Mouse (Mus musculus) left cerebral cortex, postnatal 14 days (tissue): ENCODE data around the gene Pcyt2. TPM values are rescaled to one million over a fixed set of nuclear protein-coding genes. Genes with fewer than 3 reads are reported as not detected.

Source experiments
- DNase-seq, 2 experiments: peaks; one replicate each; pipeline ENCODE4 v3.0.0; 2021 to 2022; ENCODE audit warnings: low spot score in 2 of 2, mixed read lengths in 1 of 2
- intact Hi-C: fragments of 180-260 bp; cut with DNase I; formaldehyde crosslinking; loops from one replicate; pipeline ENCODE4 v1.15.1; 2025
- total RNA-seq, 2 experiments: library from RNA; stranded (reverse); gene quantifications; 2 replicates each; pipeline ENCODE4 v1.2.3; 2021

The Pcyt2 gene
- total RNA-seq, 2 experiments from 2014 or later: 131 to 134 TPM

DNA sequence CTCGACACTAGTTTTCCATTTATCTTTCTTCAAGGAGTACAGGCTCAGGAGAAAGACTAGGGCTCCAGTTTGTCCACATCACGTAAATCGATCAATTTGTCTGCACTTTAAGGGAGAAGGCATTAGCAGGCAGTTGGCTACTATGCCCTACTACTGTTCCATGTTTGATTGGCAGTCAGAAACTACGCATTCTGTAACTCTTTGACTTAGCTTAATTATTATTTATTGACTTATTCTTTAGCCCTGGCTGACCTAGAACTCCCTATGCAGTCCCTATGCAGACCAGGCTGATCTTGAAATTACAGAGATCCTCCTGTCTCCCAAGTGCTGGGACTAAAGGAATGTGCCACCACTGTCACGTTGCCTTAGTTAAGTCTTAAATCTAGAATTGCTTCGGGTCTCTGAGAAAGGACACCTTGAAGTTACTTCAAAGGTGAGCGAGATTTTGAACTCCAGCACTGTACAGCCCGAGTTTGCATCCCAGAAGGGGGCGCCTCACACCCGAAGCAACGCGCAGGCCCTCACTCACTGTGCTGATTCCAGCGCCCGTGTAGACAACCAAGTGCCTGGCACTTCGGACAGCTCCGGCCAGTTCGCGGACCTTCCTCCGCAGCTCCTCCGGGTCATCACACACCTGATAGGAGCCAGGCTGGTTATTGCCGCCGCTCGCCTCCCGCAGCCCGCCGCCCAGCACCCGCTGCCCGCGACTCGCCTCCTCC is 6.4 kb upstream of the Pcyt2 start:
- peak; percentile 63 to 69 for DNase-seq
- intact Hi-C loops: loop anchor here (5.0 kb wide), 1 partner anchor 153 kb away; no protein-coding TSS in a partner anchor

GRCm38 (mm10) chr11:120622805-120623204 is 5.1 kb upstream of the Pcyt2 start:
- DNase-seq: no peak
- intact Hi-C loops: loop anchor here (5.0 kb wide), 1 partner anchor 154 kb away; no protein-coding TSS in a partner anchor

- intact Hi-C loops: loop anchor here (5.0 kb wide), 1 partner anchor 157 kb away; no protein-coding TSS in a partner anchor
Measured at GRCm38 (mm10) chr11:120620195-120620594, 2.5 kb upstream of the Pcyt2 start.

GRCm38 (mm10) chr11:120618619-120619535 is 1.1 kb upstream of the Pcyt2 start:
- no peak for DNase-seq
- intact Hi-C loops: loop anchor here (5.0 kb wide), 1 partner anchor 102 kb away; no protein-coding TSS in a partner anchor

More at GRCm38 (mm10) chr11:120620195-120620594, 2.5 kb upstream of the Pcyt2 start:
- DNase-seq: no peak

DNA sequence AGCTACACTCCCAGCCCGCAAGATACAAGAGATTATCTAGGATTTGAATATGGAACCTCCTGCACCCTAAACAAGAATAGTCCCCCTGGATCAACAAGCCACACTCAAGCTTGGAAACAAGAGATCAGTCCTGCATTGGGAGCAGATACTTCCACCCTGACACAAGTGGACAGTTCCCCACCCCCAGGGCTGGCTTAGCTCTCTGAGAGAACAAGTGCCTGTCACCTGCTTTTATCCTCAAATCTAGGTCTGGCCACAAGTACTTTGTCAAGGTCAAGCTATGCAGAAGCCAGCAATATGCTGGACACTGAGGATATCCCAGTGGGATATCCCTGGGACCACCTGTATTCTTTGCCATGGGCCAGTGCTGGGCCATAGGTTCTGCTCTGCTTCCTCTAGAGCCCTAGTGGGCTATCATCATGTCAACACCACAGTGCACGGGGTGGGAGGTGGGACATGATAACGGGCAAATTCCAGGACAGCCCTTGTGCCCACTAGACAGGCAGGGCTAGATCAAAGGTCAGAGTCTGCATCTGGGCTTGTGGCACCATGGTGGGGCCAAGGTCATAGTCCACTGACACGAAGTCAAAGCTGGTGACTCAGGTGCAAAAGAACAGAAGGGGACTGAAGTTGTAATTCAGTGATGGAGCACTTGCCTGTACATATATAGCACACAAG is 980 bp downstream of the Pcyt2 start:
- intact Hi-C loops: loop anchor here (5.0 kb wide), 1 partner anchor 99 kb away; no protein-coding TSS in a partner anchor
- no peak for DNase-seq

- intact Hi-C loops: loop anchor here (5.0 kb wide), 1 partner anchor 98 kb away; no protein-coding TSS in a partner anchor
- DNase-seq: no peak
Measured at GRCm38 (mm10) chr11:120615606-120616203, 2.0 kb downstream of the Pcyt2 start.

- DNase-seq: no peak
- intact Hi-C loops: loop anchor here (5.0 kb wide), 1 partner anchor 98 kb away; no protein-coding TSS in a partner anchor
Measured at GRCm38 (mm10) chr11:120615167-120615566, 2.6 kb downstream of the Pcyt2 start.

DNA sequence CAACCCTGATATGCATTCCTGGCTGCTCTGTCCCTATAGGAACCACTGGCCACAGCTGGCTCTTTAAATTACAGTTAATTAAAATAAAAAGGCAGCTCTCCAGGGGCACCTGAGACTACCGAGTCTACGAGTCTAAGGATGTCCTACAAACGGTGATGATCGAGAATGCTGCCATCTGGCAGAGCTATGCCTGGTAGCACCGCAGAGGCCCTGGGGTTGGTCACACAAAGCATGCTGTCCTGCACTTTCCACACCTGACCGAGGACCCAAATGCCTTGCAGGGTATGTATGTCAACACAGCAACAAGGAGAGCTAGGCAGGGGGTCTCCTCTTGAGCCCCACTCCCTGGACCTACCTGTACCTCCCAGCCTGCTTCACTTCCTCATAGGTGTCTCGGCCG is 3.8 kb downstream of the Pcyt2 start:
- no peak for DNase-seq
- intact Hi-C loops: no loop called here

- no peak for DNase-seq
- intact Hi-C loops: no loop called here
Measured at GRCm38 (mm10) chr11:120613481-120613972, 4.2 kb downstream of the Pcyt2 start.

- peak; percentile 71 to 86 for DNase-seq
- intact Hi-C loops: no loop called here
Measured at GRCm38 (mm10) chr11:120612763-120613162, 5.0 kb downstream of the Pcyt2 start.

GRCm38 (mm10) chr11:120610477-120611046 is 7.2 kb downstream of the Pcyt2 start:
- intact Hi-C loops: no loop called here
- no peak for DNase-seq

GRCm38 (mm10) chr11:120609250-120609649 is 8.5 kb downstream of the Pcyt2 start:
- intact Hi-C loops: no loop called here
- DNase-seq: no peak

- no peak for DNase-seq
- intact Hi-C loops: no loop called here
Measured at GRCm38 (mm10) chr11:120608241-120609034, 9.3 kb downstream of the Pcyt2 start, which contains the start of gene Npb. Gene Npb (plus strand): TSS chr11:120608477.

- DNase-seq: no peak
- intact Hi-C loops: no loop called here
Measured at GRCm38 (mm10) chr11:120606764-120607163, 11.0 kb downstream of the Pcyt2 start.

DNA sequence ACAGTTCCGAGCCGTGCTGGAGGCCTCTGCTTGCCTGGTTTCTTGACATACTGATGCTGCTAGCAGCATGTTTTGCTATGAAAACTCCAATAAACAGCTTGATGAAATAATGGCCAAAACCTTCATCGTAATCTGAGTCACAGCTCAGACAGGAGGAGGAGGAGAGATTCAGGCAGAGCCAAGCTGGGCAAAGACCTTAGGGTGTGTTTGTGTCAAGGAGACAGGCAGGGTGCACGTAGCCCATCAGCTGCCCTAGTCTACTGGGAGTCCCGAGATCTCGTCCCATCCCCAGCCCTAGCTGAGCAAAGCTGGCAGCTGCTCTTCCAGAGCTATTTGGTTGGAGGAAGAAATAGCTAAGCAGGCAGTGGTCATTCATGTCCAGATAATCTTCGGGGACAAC is 12.1 kb downstream of the Pcyt2 start:
- intact Hi-C loops: no loop called here
- no peak for DNase-seq

DNA sequence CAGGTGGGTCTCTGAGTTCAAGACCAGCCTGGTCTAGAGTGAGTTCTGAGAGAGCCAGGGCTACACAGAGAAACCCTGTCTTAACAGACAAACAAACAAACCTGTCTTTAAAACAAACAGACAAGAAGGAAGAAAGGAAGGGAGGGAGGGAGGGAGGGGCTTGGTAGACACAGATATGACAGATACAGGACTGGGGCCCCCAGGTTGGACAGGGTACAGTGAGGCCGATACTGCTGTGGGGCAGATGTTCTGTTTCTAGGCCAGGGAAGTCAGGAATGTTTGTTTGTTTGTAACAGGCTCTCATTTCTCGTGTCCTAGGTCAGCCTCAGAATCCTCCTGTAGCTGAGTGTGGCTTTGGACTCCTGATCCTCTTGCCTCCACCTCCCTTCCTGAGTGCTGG is 14.2 kb downstream of the Pcyt2 start:
- intact Hi-C loops: no loop called here
- DNase-seq: no peak

GRCm38 (mm10) chr11:120600716-120601115 is 17.0 kb downstream of the Pcyt2 start:
- no peak for DNase-seq
- intact Hi-C loops: no loop called here
